Mouse (Mus musculus) kidney, postnatal 0 days (tissue): ENCODE measurements at regions not wholly inside any gene's neighbourhood (a gene's known extent, or its start where the extent isn't known, plus 50 kb on each side); places are given as distances from the start of the nearest gene placed in this dataset.

Experiments
- ATAC-seq: fragments of 200-750 bp; cut with Nextera tagmentation; replicated peaks from 2 replicates; pipeline ENCODE4 v1.8.0; 2017; ENCODE audit warnings: low read depth, moderate number of reproducible peaks, moderate TSS enrichment, moderate library complexity; ENCODE audit not compliant: low FRiP score
- DNase-seq: peaks from one replicate; pipeline ENCODE4 v3.0.0-alpha.2; 2016; ENCODE audit warnings: low spot score
- H3K27ac ChIP-seq: fragments of 300-500 bp; sonication (generic); 2 replicates; pipeline ENCODE4 v1.5.1; 2014; ENCODE audit warnings: mild to moderate bottlenecking
- H3K27me3 ChIP-seq: fragments of 300-500 bp; sonication (generic); 2 replicates; pipeline ENCODE4 v1.6.1; 2014; ENCODE audit warnings: low read length, mixed read lengths; ENCODE audit not compliant: insufficient read depth
- H3K36me3 ChIP-seq: fragments of 300-500 bp; sonication (generic); 2 replicates; pipeline ENCODE4 v1.6.1; 2014; ENCODE audit warnings: low read length, mixed read lengths; ENCODE audit not compliant: insufficient read depth
- H3K4me1 ChIP-seq: fragments of 300-500 bp; sonication (generic); replicated peaks from 2 replicates; pipeline ENCODE4 v1.6.1; 2014; ENCODE audit warnings: antibody characterized with exemption, low read length, mixed read lengths; ENCODE audit not compliant: insufficient read depth
- H3K4me2 ChIP-seq: fragments of 300-500 bp; sonication (generic); 2 replicates; pipeline ENCODE4 v1.6.1; 2014; ENCODE audit warnings: mild to moderate bottlenecking, low read length, moderate library complexity, mixed read lengths
- H3K4me3 ChIP-seq: fragments of 300-500 bp; sonication (generic); replicated peaks from 2 replicates; pipeline ENCODE4 v1.5.1; 2014; ENCODE audit warnings: low read depth, low read length
- H3K9ac ChIP-seq: fragments of 300-500 bp; sonication (generic); 2 replicates; pipeline ENCODE4 v1.6.1; 2014; ENCODE audit warnings: low read depth, low read length
- H3K9me3 ChIP-seq: fragments of 300-500 bp; sonication (generic); replicated peaks from 2 replicates; pipeline ENCODE4 v1.6.1; 2016; ENCODE audit warnings: low read length, inconsistent platforms, mixed read lengths
- CTCF ChIP-seq: IDR thresholded peaks from 2 replicates; pipeline ENCODE4 v1.5.1; 2016; ENCODE audit warnings: antibody characterized with exemption, low read depth, mild to moderate bottlenecking, moderate library complexity
- WGBS: fragments of 180-500 bp; shearing (Covaris S2); extraction: QIAGEN DNeasy Blood & Tissue Kit; methylation state at CpG from one replicate; pipeline ENCODE4 v1.1.7; 2014; 5-methylcytosine and 5-hydroxymethylcytosine counted together

DNA sequence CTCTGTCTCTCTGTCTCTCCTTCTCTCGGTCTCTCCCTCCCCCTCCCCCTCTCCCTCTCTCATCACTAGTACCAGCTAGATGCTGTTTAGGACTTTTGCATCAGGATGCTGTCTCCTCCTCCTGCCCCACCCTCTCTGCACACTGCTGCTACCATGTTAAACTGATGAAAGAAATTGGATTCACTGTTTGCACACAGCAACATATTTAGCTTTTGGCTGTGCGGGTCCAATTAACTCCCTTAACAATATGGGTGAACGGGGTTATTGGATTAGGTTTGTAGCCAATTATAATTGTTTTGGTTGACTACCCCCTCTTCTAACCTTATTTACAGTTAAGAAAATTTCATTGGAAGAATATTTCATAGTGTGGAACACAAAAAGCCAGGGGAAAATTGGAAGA lies 424.0 kb upstream of the Sorcs1 start:
- H3K4me3 ChIP-seq = no peak overlapping the region
- no peak for DNase-seq
- H3K27ac ChIP-seq = no peak overlapping the region
- H3K36me3 ChIP-seq = no peaks in the 10 kb centered on the region
- no peaks in the 10 kb centered on the region for H3K27me3 ChIP-seq
- H3K9me3 ChIP-seq = no peaks in the 10 kb centered on the region
- WGBS = 82% methylated on average over 3 of the region's 3 CpGs
- no peak overlapping the region for H3K4me2 ChIP-seq
- no peak overlapping the region for H3K9ac ChIP-seq
- no peaks in the 10 kb centered on the region for H3K4me1 ChIP-seq
- TF ChIP-seq CTCF = no peak
- no peak for ATAC-seq

DNA sequence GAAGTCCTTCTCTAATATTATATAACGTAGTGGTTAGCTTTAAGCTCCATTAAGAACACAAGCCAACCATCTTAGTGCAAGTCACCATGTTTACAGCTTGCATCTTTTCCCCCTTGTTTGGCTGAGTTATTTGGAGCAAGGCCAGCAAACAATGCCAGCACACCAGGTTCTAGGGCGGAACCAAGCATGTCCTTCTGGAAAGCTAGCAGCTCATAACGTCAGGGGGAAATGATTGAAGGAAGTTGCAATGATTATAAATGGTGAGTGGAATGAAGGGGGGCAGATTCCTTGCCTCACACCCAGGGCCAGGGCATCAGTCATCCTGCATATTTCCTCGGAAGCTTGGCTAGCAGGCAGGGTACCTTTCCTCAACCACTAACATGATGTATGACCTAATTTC lies 396.3 kb upstream of the Sorcs1 start:
- Histone ChIP-seq H3K36me3 (no peaks in the 10 kb centered on the region), H3K9ac (no peak overlapping the region), H3K4me1 (no peaks in the 10 kb centered on the region), H3K27ac (no peak overlapping the region), H3K27me3 (no peaks in the 10 kb centered on the region), H3K4me2 (no peak overlapping the region), H3K9me3 (no peaks in the 10 kb centered on the region), H3K4me3 (no peak overlapping the region)
- ATAC-seq (no peak), DNase-seq (no peak)
- no peak for TF ChIP-seq CTCF
- WGBS = 57% methylated on average over 4 of the region's 4 CpGs

GRCm38 (mm10) chr19:51059961-51060665 lies 381.7 kb upstream of the Sorcs1 start:
- Histone ChIP-seq H3K4me2 (no peak overlapping the region), H3K9me3 (no peaks in the 10 kb centered on the region), H3K27me3 (no peaks in the 10 kb centered on the region), H3K27ac (no peak overlapping the region), H3K4me1 (no peaks in the 10 kb centered on the region), H3K9ac (no peak overlapping the region), H3K4me3 (no peak overlapping the region), H3K36me3 (no peaks in the 10 kb centered on the region)
- 59% methylated on average over 5 of the region's 5 CpGs for WGBS
- no peak for TF ChIP-seq CTCF
- ATAC-seq (no peak), DNase-seq (peak; percentile 50)

GRCm38 (mm10) chr19:51043544-51043943 lies 365.1 kb upstream of the Sorcs1 start:
- Histone ChIP-seq H3K36me3 (no peaks in the 10 kb centered on the region), H3K4me1 (no peaks in the 10 kb centered on the region), H3K4me3 (no peak overlapping the region), H3K27me3 (no peaks in the 10 kb centered on the region), H3K9me3 (no peaks in the 10 kb centered on the region), H3K9ac (no peak overlapping the region), H3K27ac (no peak overlapping the region), H3K4me2 (no peak overlapping the region)
- ATAC-seq = no peak
- TF ChIP-seq CTCF = no peak
- 91% methylated on average over 3 of the region's 3 CpGs for WGBS
- DNase-seq = no peak

DNA sequence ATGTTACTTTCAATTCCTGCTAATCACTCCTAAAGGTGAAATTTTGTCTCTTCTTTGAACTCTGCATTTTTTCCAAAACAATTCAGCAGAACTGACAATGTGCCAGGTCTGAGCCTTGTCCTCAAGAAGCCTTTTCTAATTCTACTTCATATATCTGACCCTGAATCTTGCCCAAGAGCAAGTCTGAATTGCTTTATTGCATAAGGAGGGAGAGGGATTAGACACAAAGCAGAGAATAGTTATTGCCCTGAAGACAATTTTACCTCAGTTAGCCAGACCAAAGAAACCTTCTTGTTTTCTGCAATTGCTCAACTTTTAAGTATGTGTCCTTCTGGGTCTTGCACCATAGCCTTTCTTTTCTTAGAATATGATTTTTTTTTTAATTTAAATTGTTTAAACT lies 316.0 kb upstream of the Sorcs1 start:
- Histone ChIP-seq H3K4me2 (no peak overlapping the region), H3K27me3 (no peaks in the 10 kb centered on the region), H3K4me1 (no peaks in the 10 kb centered on the region), H3K9me3 (no peaks in the 10 kb centered on the region), H3K4me3 (no peak overlapping the region), H3K27ac (no peak overlapping the region), H3K9ac (no peak overlapping the region), H3K36me3 (no peaks in the 10 kb centered on the region)
- ATAC-seq (no peak), DNase-seq (no peak)
- TF ChIP-seq CTCF = no peak

GRCm38 (mm10) chr19:50971066-50971465 lies 292.6 kb upstream of the Sorcs1 start:
- Histone ChIP-seq H3K9me3 (no peaks in the 10 kb centered on the region), H3K27me3 (no peaks in the 10 kb centered on the region), H3K9ac (no peak overlapping the region), H3K4me2 (no peak overlapping the region), H3K4me3 (no peak overlapping the region), H3K27ac (no peak overlapping the region), H3K36me3 (no peaks in the 10 kb centered on the region), H3K4me1 (no peaks in the 10 kb centered on the region)
- DNase-seq (no peak), ATAC-seq (no peak)
- 84% methylated on average over 1 of the region's 1 CpGs for WGBS
- TF ChIP-seq CTCF = no peak

GRCm38 (mm10) chr19:50961910-50962309 lies 283.5 kb upstream of the Sorcs1 start:
- peak; percentile 12 for DNase-seq
- 50% methylated on average over 8 of the region's 8 CpGs for WGBS

More at GRCm38 (mm10) chr19:50961910-50962309, 283.5 kb upstream of the Sorcs1 start:
- H3K27ac ChIP-seq = no peak overlapping the region
- H3K4me1 ChIP-seq = no peaks in the 10 kb centered on the region
- no peaks in the 10 kb centered on the region for H3K36me3 ChIP-seq
- TF ChIP-seq CTCF = no peak
- H3K4me3 ChIP-seq = no peak overlapping the region
- no peaks in the 10 kb centered on the region for H3K27me3 ChIP-seq
- no peaks in the 10 kb centered on the region for H3K9me3 ChIP-seq
- no peak overlapping the region for H3K9ac ChIP-seq
- no peak for ATAC-seq
- H3K4me2 ChIP-seq = no peak overlapping the region
